Mouse (Mus musculus): ENCODE data around the gene Nrarp. TPM values are rescaled to one million over a fixed set of nuclear protein-coding genes. Genes with fewer than 3 reads are reported as not detected.
A peak's percentile ranks its signal among the peaks of the same experiment; 100 is the strongest.

The Nrarp gene
- total and polyA plus RNA-seq, 3 experiments = 0.20 to 3.1 (median 0.35) TPM

GRCm38 (mm10) chr2:25203631-25204214, 23.2 kb downstream of the Nrarp start:
- Histone ChIP-seq H3K27me3 (replicated peaks) (no peaks in the 10 kb centered on the region), H3K9me3 (replicated peaks; ENCODE audit: low read length) (no peaks in the 10 kb centered on the region), H3K9ac (ENCODE audit: insufficient read depth, low read depth) (no peak overlapping the region), H3K4me3 (replicated peaks in 1 of 3; ENCODE audit: low read depth in 2 of 3, low read length in 2 of 3, poor library complexity in 1 of 3) (no peak overlapping the region), H3K27ac (ENCODE audit: insufficient read depth, low read depth) (no peak overlapping the region), H3K4me1 (ENCODE audit: control insufficient read depth in 1 of 2, insufficient read depth in 2 of 2) (peaks cover 2 to 6% of the 10 kb centered on the region in 2 experiments; a peak in 2 of 4 replicates), H3K4me2 (ENCODE audit: insufficient read depth, low read depth, poor library complexity, severe bottlenecking) (no peak overlapping the region), H3K79me2 (replicated peaks; ENCODE audit: control insufficient read depth, extremely low read depth, insufficient read depth, poor library complexity, severe bottlenecking) (peaks cover 5% of the 10 kb centered on the region; the same call in 1 of the 2 replicates), H3K36me3 (replicated peaks in 1 of 2; ENCODE audit: control insufficient read depth in 1 of 2, insufficient read depth in 1 of 2, low read length in 1 of 2) (peaks cover 84 to 95% of the 10 kb centered on the region in 2 experiments)
- dilution Hi-C loops (cut with MboI; ENCODE audit: extremely low pct_ligation_motif_present, extremely low pct_unique_long_range_greater_than_20kb, low sequenced_read_pairs) (no loop called here), in situ Hi-C loops (cut with MboI; ENCODE audit: low pct_ligation_motif_present, low pct_unique_long_range_greater_than_20kb, low sequenced_read_pairs) (no loop called here)
- no peak for TF ChIP-seq TCF12 (IDR thresholded peaks at IDR 0.05; ENCODE audit: low read depth, low read length)
- TF ChIP-seq RAD21 (IDR thresholded peaks at IDR 0.05; ENCODE audit: low read depth, low read length) = peak; percentile 18
- no peak for TF ChIP-seq NRF1 (IDR thresholded peaks at IDR 0.05; ENCODE audit: low read depth, low read length)
- TF ChIP-seq CTCF (conservative IDR thresholded peaks at IDR 0.05 in 1 of 2, IDR thresholded peaks at IDR 0.05 in 1 of 2; ENCODE audit: low read depth in 2 of 2, low read length in 2 of 2) = peak in 1 of 2 experiments; percentile 43; a peak in 2 of 4 replicates
- no peak for TF ChIP-seq ZC3H11A (IDR thresholded peaks at IDR 0.05; ENCODE audit: low read depth, low read length)
- TF ChIP-seq SMC3 (IDR thresholded peaks at IDR 0.05; ENCODE audit: low read depth, low read length) = peak; percentile 45
- TF ChIP-seq PAX5 (IDR thresholded peaks at IDR 0.05; ENCODE audit: low read length) = no peak
- TF ChIP-seq BHLHE40 (IDR thresholded peaks at IDR 0.05; ENCODE audit: low read depth, low read length) = no peak
- no peak for DNase-seq (ENCODE audit: extremely low read depth)

GRCm38 (mm10) chr2:25207593-25207992, 27.0 kb downstream of the Nrarp start:
- H3K9me3 ChIP-seq (replicated peaks; ENCODE audit: low read length) = no peaks in the 10 kb centered on the region
- H3K27ac ChIP-seq (ENCODE audit: insufficient read depth, low read depth) = no peak overlapping the region
- DNase-seq (ENCODE audit: extremely low read depth) = no peak
- dilution Hi-C loops (cut with MboI; ENCODE audit: extremely low pct_ligation_motif_present, extremely low pct_unique_long_range_greater_than_20kb, low sequenced_read_pairs) = no loop called here
- H3K36me3 ChIP-seq (replicated peaks in 1 of 2; ENCODE audit: control insufficient read depth in 1 of 2, insufficient read depth in 1 of 2, low read length in 1 of 2) = peaks cover 57 to 71% of the 10 kb centered on the region in 2 experiments
- no peaks in the 10 kb centered on the region for H3K27me3 ChIP-seq (replicated peaks)
- H3K4me1 ChIP-seq (ENCODE audit: control insufficient read depth in 1 of 2, insufficient read depth in 2 of 2) = peaks cover 7 to 29% of the 10 kb centered on the region in 2 experiments
- TF ChIP-seq E2F4 (IDR thresholded peaks at IDR 0.05; ENCODE audit: insufficient replicate concordance, low read depth, low read length) = no peak
- no peak for TF ChIP-seq UBTF (IDR thresholded peaks at IDR 0.05; ENCODE audit: low read depth, low read length)
- TF ChIP-seq PAX5 (IDR thresholded peaks at IDR 0.05; ENCODE audit: low read length) = no peak
- TF ChIP-seq POLR2A (IDR thresholded peaks at IDR 0.05; ENCODE audit: low read depth, low read length) = no peak
- no peak for TF ChIP-seq ZKSCAN1 (IDR thresholded peaks at IDR 0.05; ENCODE audit: borderline replicate concordance, low read depth, low read length)
- TF ChIP-seq BHLHE40 (IDR thresholded peaks at IDR 0.05; ENCODE audit: low read depth, low read length) = no peak
- no peak for TF ChIP-seq ZMIZ1 (IDR thresholded peaks at IDR 0.05; ENCODE audit: low read depth, low read length)
- TF ChIP-seq JUN (IDR thresholded peaks at IDR 0.05; ENCODE audit: insufficient read depth, low read depth, low read length) = no peak
- TF ChIP-seq IRF4 (IDR thresholded peaks at IDR 0.05; ENCODE audit: low read depth, low read length) = no peak
- no peak for TF ChIP-seq CHD2 (IDR thresholded peaks at IDR 0.05; ENCODE audit: low read length)
- no peak for TF ChIP-seq MAZ (IDR thresholded peaks at IDR 0.05; ENCODE audit: low read depth, low read length)
- TF ChIP-seq TBP (conservative IDR thresholded peaks at IDR 0.05; ENCODE audit: low read depth, low read length) = no peak
- TF ChIP-seq SMC3 (IDR thresholded peaks at IDR 0.05; ENCODE audit: low read depth, low read length) = no peak
- TF ChIP-seq MEF2A (IDR thresholded peaks at IDR 0.05; ENCODE audit: borderline replicate concordance, low read depth, low read length) = no peak
- TF ChIP-seq MXI1 (IDR thresholded peaks at IDR 0.05; ENCODE audit: low read depth, low read length) = no peak
- TF ChIP-seq HCFC1 (IDR thresholded peaks at IDR 0.05; ENCODE audit: low read depth, low read length) = no peak
- in situ Hi-C loops (cut with MboI; ENCODE audit: low pct_ligation_motif_present, low pct_unique_long_range_greater_than_20kb, low sequenced_read_pairs) = loop anchor here (5.0 kb wide), 1 partner anchor 45 kb away; no protein-coding TSS in a partner anchor
- peaks cover 23% of the 10 kb centered on the region for H3K79me2 ChIP-seq (replicated peaks; ENCODE audit: control insufficient read depth, extremely low read depth, insufficient read depth, poor library complexity, severe bottlenecking)
- H3K9ac ChIP-seq (ENCODE audit: insufficient read depth, low read depth) = no peak overlapping the region
- H3K4me2 ChIP-seq (ENCODE audit: insufficient read depth, low read depth, poor library complexity, severe bottlenecking) = no peak overlapping the region
- H3K4me3 ChIP-seq (replicated peaks in 1 of 3; ENCODE audit: low read depth in 2 of 3, low read length in 2 of 3, poor library complexity in 1 of 3) = no peak overlapping the region

Data from CH12.LX (cell line).